Mouse (Mus musculus): ENCODE measurements around the gene Btbd9. TPM values are rescaled to one million over a fixed set of nuclear protein-coding genes. Genes with fewer than 3 reads are reported as not detected.

The Btbd9 gene
- polyA plus RNA-seq, 1 experiment: 21.6 TPM

GRCm38 (mm10) chr17:30197280-30198030 lies 378.8 kb downstream of the Btbd9 start:
- TF ChIP-seq POLR2A (IDR thresholded peaks at IDR 0.05; ENCODE audit: insufficient read depth, low read length) (no peak), EP300 (IDR thresholded peaks at IDR 0.05; ENCODE audit: insufficient read depth, low read depth, low read length) (no peak), CTCF (IDR thresholded peaks at IDR 0.05; ENCODE audit: low read depth, low read length) (no peak)
- Histone ChIP-seq H3K4me1 (ENCODE audit: control insufficient read depth, insufficient read depth, low read length) (no peaks in the 10 kb centered on the region), H3K27ac (ENCODE audit: insufficient read depth, low read length) (no peak overlapping the region)

GRCm38 (mm10) chr17:30196401-30197279 lies 379.6 kb downstream of the Btbd9 start:
- Histone ChIP-seq H3K27ac (ENCODE audit: insufficient read depth, low read length) (no peak overlapping the region), H3K36me3 (ENCODE audit: control insufficient read depth, insufficient read depth, low read length, poor library complexity, severe bottlenecking) (no peaks in the 10 kb centered on the region), H3K9ac (ENCODE audit: low read depth, poor library complexity, severe bottlenecking) (no peak overlapping the region), H3K4me1 (ENCODE audit: control insufficient read depth, insufficient read depth, low read length) (no peaks in the 10 kb centered on the region), H3K4me3 (ENCODE audit: low read depth, low read length) (no peak overlapping the region), H3K27me3 (ENCODE audit: control insufficient read depth, insufficient read depth, low read length, poor library complexity, severe bottlenecking) (no peaks in the 10 kb centered on the region), H3K9me3 (replicated peaks; ENCODE audit: control insufficient read depth, insufficient read depth, low read length, poor library complexity, severe bottlenecking) (no peaks in the 10 kb centered on the region)
- TF ChIP-seq CTCF (IDR thresholded peaks at IDR 0.05; ENCODE audit: low read depth, low read length): no peak
- no peak for TF ChIP-seq POLR2A (IDR thresholded peaks at IDR 0.05; ENCODE audit: insufficient read depth, low read length)
- TF ChIP-seq EP300 (IDR thresholded peaks at IDR 0.05; ENCODE audit: insufficient read depth, low read depth, low read length): no peak

More at GRCm38 (mm10) chr17:30197280-30198030, 378.8 kb downstream of the Btbd9 start:
- no peak overlapping the region for H3K9ac ChIP-seq (ENCODE audit: low read depth, poor library complexity, severe bottlenecking)
- no peaks in the 10 kb centered on the region for H3K27me3 ChIP-seq (ENCODE audit: control insufficient read depth, insufficient read depth, low read length, poor library complexity, severe bottlenecking)
- no peaks in the 10 kb centered on the region for H3K9me3 ChIP-seq (replicated peaks; ENCODE audit: control insufficient read depth, insufficient read depth, low read length, poor library complexity, severe bottlenecking)
- no peaks in the 10 kb centered on the region for H3K36me3 ChIP-seq (ENCODE audit: control insufficient read depth, insufficient read depth, low read length, poor library complexity, severe bottlenecking)
- no peak overlapping the region for H3K4me3 ChIP-seq (ENCODE audit: low read depth, low read length)

GRCm38 (mm10) chr17:30195591-30196183 lies 380.6 kb downstream of the Btbd9 start:
- Histone ChIP-seq H3K9ac (ENCODE audit: low read depth, poor library complexity, severe bottlenecking) (no peak overlapping the region), H3K27me3 (ENCODE audit: control insufficient read depth, insufficient read depth, low read length, poor library complexity, severe bottlenecking) (no peaks in the 10 kb centered on the region), H3K4me1 (ENCODE audit: control insufficient read depth, insufficient read depth, low read length) (no peaks in the 10 kb centered on the region), H3K36me3 (ENCODE audit: control insufficient read depth, insufficient read depth, low read length, poor library complexity, severe bottlenecking) (no peaks in the 10 kb centered on the region), H3K4me3 (ENCODE audit: low read depth, low read length) (no peak overlapping the region), H3K27ac (ENCODE audit: insufficient read depth, low read length) (no peak overlapping the region), H3K9me3 (replicated peaks; ENCODE audit: control insufficient read depth, insufficient read depth, low read length, poor library complexity, severe bottlenecking) (no peaks in the 10 kb centered on the region)
- no peak for TF ChIP-seq EP300 (IDR thresholded peaks at IDR 0.05; ENCODE audit: insufficient read depth, low read depth, low read length)
- TF ChIP-seq POLR2A (IDR thresholded peaks at IDR 0.05; ENCODE audit: insufficient read depth, low read length): no peak
- no peak for TF ChIP-seq CTCF (IDR thresholded peaks at IDR 0.05; ENCODE audit: low read depth, low read length)

GRCm38 (mm10) chr17:30194629-30195445 lies 381.5 kb downstream of the Btbd9 start:
- H3K27me3 ChIP-seq (ENCODE audit: control insufficient read depth, insufficient read depth, low read length, poor library complexity, severe bottlenecking): no peaks in the 10 kb centered on the region
- TF ChIP-seq CTCF (IDR thresholded peaks at IDR 0.05; ENCODE audit: low read depth, low read length): no peak
- no peak for TF ChIP-seq EP300 (IDR thresholded peaks at IDR 0.05; ENCODE audit: insufficient read depth, low read depth, low read length)
- H3K4me3 ChIP-seq (ENCODE audit: low read depth, low read length): no peak overlapping the region
- no peak overlapping the region for H3K27ac ChIP-seq (ENCODE audit: insufficient read depth, low read length)
- H3K9me3 ChIP-seq (replicated peaks; ENCODE audit: control insufficient read depth, insufficient read depth, low read length, poor library complexity, severe bottlenecking): no peaks in the 10 kb centered on the region
- H3K4me1 ChIP-seq (ENCODE audit: control insufficient read depth, insufficient read depth, low read length): no peaks in the 10 kb centered on the region
- H3K36me3 ChIP-seq (ENCODE audit: control insufficient read depth, insufficient read depth, low read length, poor library complexity, severe bottlenecking): no peaks in the 10 kb centered on the region
- no peak overlapping the region for H3K9ac ChIP-seq (ENCODE audit: low read depth, poor library complexity, severe bottlenecking)

- Histone ChIP-seq H3K9ac (ENCODE audit: low read depth, poor library complexity, severe bottlenecking) (no peak overlapping the region), H3K27me3 (ENCODE audit: control insufficient read depth, insufficient read depth, low read length, poor library complexity, severe bottlenecking) (no peaks in the 10 kb centered on the region), H3K36me3 (ENCODE audit: control insufficient read depth, insufficient read depth, low read length, poor library complexity, severe bottlenecking) (no peaks in the 10 kb centered on the region), H3K9me3 (replicated peaks; ENCODE audit: control insufficient read depth, insufficient read depth, low read length, poor library complexity, severe bottlenecking) (no peaks in the 10 kb centered on the region), H3K4me1 (ENCODE audit: control insufficient read depth, insufficient read depth, low read length) (no peaks in the 10 kb centered on the region), H3K27ac (ENCODE audit: insufficient read depth, low read length) (no peak overlapping the region), H3K4me3 (ENCODE audit: low read depth, low read length) (no peak overlapping the region)
- TF ChIP-seq EP300 (IDR thresholded peaks at IDR 0.05; ENCODE audit: insufficient read depth, low read depth, low read length): no peak
- TF ChIP-seq CTCF (IDR thresholded peaks at IDR 0.05; ENCODE audit: low read depth, low read length): no peak
- no peak for TF ChIP-seq POLR2A (IDR thresholded peaks at IDR 0.05; ENCODE audit: insufficient read depth, low read length)
Measured at GRCm38 (mm10) chr17:30194091-30194490, 382.2 kb downstream of the Btbd9 start.
